ENCODE assay signal across 2 mouse cellular contexts in the genomic region with DNA sequence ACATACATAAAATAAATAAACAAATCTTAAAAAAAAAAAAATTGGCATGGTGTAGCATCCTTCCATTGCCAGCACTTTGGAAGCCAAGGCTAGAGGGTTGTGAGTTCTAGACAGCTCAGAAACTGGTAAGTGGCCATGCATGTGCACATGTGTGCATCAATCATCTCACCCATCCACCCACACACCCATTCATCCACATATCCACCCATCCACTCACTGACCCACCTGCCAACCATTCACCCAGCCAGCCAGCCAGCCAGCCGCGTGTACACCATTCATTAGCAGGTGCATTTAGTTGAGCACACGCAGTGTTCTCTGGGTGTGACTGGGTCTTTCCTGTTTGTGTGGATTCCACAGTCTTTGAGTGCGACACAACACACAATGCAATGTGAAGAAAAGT.
TF ChIP-seq lines count a peak whose summit lies in the region.

No protein-coding gene starts in this region.

TF ChIP-seq in C2C12, 6 proteins besides CTCF, POLR2A, EP300 and RAD21:
- TF ChIP-seq USF1 (IDR thresholded peaks at IDR 0.05; ENCODE audit: low read depth) (no peak), MYOD1 (IDR thresholded peaks at IDR 0.05; ENCODE audit: control insufficient read depth, insufficient read length, low read depth) (peak; percentile 10)
TF ChIP-seq in C2C12: peak in this region for 1.

TF ChIP-seq in myocyte, 11 proteins besides CTCF, POLR2A, EP300 and RAD21:
- TF ChIP-seq MYOG (IDR thresholded peaks at IDR 0.05; ENCODE audit: control insufficient read depth in 1 of 3, insufficient read depth in 1 of 3, insufficient read length in 2 of 3, low read depth in 2 of 3) (peak in 1 of 3 experiments; percentile 9), MYOD1 (IDR thresholded peaks at IDR 0.05; ENCODE audit: control insufficient read depth in 1 of 3, insufficient read length in 2 of 3, low read depth in 2 of 3) (peak in 2 of 3 experiments; percentile 45 to 76), USF1 (IDR thresholded peaks at IDR 0.05; ENCODE audit: low read depth) (no peak)
